Mouse (Mus musculus) testis, adult 10 weeks (tissue): ENCODE results near the gene Sfswap. TPM values are rescaled to one million over a fixed set of nuclear protein-coding genes. Genes with fewer than 3 reads are reported as not detected.

ENCODE experiments used
- polyA plus RNA-seq: library from polyadenylated mRNA; stranded (reverse); fragments of 350-450 nt; fragmentation: Illumina TruSeq; extraction: RNeasy Lipid Tissue Mini Kit (QIAGEN cat#74804); gene quantifications from one replicate; pipeline ENCODE4 v1.2.3, GENCODE M21; 2014; ENCODE audit warnings: low read depth, low replicate concordance

The Sfswap gene
- polyA plus RNA-seq: 34.8 TPM

GRCm38 (mm10) chr5:129500722-129501634 is at the start of gene Sfswap:
Sfswap (plus strand) TSS chr5:129501221.

GRCm38 (mm10) chr5:129583761-129584582 is 83.0 kb downstream of the Sfswap start, which contains the start of gene Mmp17:
Mmp17 (plus strand) TSS chr5:129584169.

Other genes starting within 250 kb of the Sfswap start
- 0.04 TPM for gene Mmp17, start 82.9 kb downstream of the Sfswap start, polyA plus RNA-seq
- gene Zfp11, start 168.9 kb downstream of the Sfswap start, polyA plus RNA-seq: 2.5 TPM
- 46.5 TPM for gene Sept14, start 207.3 kb downstream of the Sfswap start, polyA plus RNA-seq
- 35.0 TPM for gene Mrps17, start 214.3 kb downstream of the Sfswap start, polyA plus RNA-seq
- gene Nipsnap2, start 223.8 kb downstream of the Sfswap start, polyA plus RNA-seq: 16.3 TPM